Mouse (Mus musculus) MEL (cell line): ENCODE data around the gene Tmprss7. TPM values are rescaled to one million over a fixed set of nuclear protein-coding genes. Genes with fewer than 3 reads are reported as not detected.

Source experiments
- polyA plus RNA-seq, 2 experiments: library from polyadenylated mRNA; stranded (reverse) in 1 of 2; unstranded in 1 of 2; fragments of >175 nt in 1 of 2; fragments of >200 nt in 1 of 2; gene quantifications; 2 replicates each; pipeline versions ENCODE4 v1.2.1 to v1.2.4; 2012; ENCODE audit warnings: low replicate concordance in 2 of 2, low read depth in 1 of 2; ENCODE audit not compliant: insufficient read length in 2 of 2, insufficient read depth in 1 of 2, missing spikeins in 1 of 2
- total RNA-seq: library from RNA; depleted of rRNA; stranded (reverse); fragments of 300-350 nt; gene quantifications from 2 replicates; pipeline ENCODE4 v1.2.3, GENCODE M21; 2012; rRNA removed

The Tmprss7 gene
- total and polyA plus RNA-seq, 3 experiments, result 0.04 TPM; not detected in 1

Other genes with a start within 250 kb of the Tmprss7 start
- gene Gm609, start 200.7 kb downstream of the Tmprss7 start, total RNA-seq, result not detected in 2 replicates
- gene Gm609, start 200.7 kb downstream of the Tmprss7 start, polyA plus RNA-seq, result under 1 TPM in 1 of 2 experiments, not detected in 1; 0.03 TPM
- gene Gm17783, start 161.6 kb downstream of the Tmprss7 start, total RNA-seq, result not detected in 2 replicates
- gene Gm17783, start 161.6 kb downstream of the Tmprss7 start, polyA plus RNA-seq, result not detected
- not detected in 2 replicates for gene Slc9c1, start 158.3 kb downstream of the Tmprss7 start, total RNA-seq
- not detected for gene Slc9c1, start 158.3 kb downstream of the Tmprss7 start, polyA plus RNA-seq
- gene Gcsam, start 83.3 kb downstream of the Tmprss7 start, total RNA-seq, result not detected in 2 replicates
- gene Gcsam, start 83.3 kb downstream of the Tmprss7 start, polyA plus RNA-seq, result not detected
- gene BC016579, start 39.6 kb downstream of the Tmprss7 start, total RNA-seq, result not detected in 2 replicates
- not detected for gene BC016579, start 39.6 kb downstream of the Tmprss7 start, polyA plus RNA-seq
- not detected in 2 replicates for gene Tagln3, start 30.9 kb upstream of the Tmprss7 start, total RNA-seq
- not detected for gene Tagln3, start 30.9 kb upstream of the Tmprss7 start, polyA plus RNA-seq
- 8.3 and 9.5 TPM in 2 replicates for gene Abhd10, start 49.3 kb upstream of the Tmprss7 start, total RNA-seq
- 10 to 100 TPM in 1 of 2 experiments, not detected in 1; 11.1 TPM for gene Abhd10, start 49.3 kb upstream of the Tmprss7 start, polyA plus RNA-seq